Mouse (Mus musculus): ENCODE data around the gene Tom1l2.
A peak's percentile ranks its signal among the peaks of the same experiment; 100 is the strongest.

The Tom1l2 gene

GRCm38 (mm10) chr11:60306834-60307233 lies 45.9 kb downstream of the Tom1l2 start:
- DNase-seq (ENCODE audit: low spot score): no peak

GRCm38 (mm10) chr11:60305611-60306010 lies 47.1 kb downstream of the Tom1l2 start:
- DNase-seq (ENCODE audit: low spot score): no peak

- no peak for DNase-seq (ENCODE audit: low spot score)
Observed at GRCm38 (mm10) chr11:60303497-60303896, 49.2 kb downstream of the Tom1l2 start.

- no peak for DNase-seq (ENCODE audit: low spot score)
Observed at GRCm38 (mm10) chr11:60302354-60303083, 50.2 kb downstream of the Tom1l2 start.

GRCm38 (mm10) chr11:60301588-60302208 lies 51.0 kb downstream of the Tom1l2 start:
- no peak for DNase-seq (ENCODE audit: low spot score)

GRCm38 (mm10) chr11:60300318-60300717 lies 52.4 kb downstream of the Tom1l2 start:
- DNase-seq (ENCODE audit: low spot score): no peak

GRCm38 (mm10) chr11:60297772-60298171 lies 54.9 kb downstream of the Tom1l2 start:
- no peak for DNase-seq (ENCODE audit: low spot score)

GRCm38 (mm10) chr11:60294630-60295313 lies 57.9 kb downstream of the Tom1l2 start:
- DNase-seq (ENCODE audit: low spot score): no peak

GRCm38 (mm10) chr11:60293683-60294629 lies 58.7 kb downstream of the Tom1l2 start:
- peak; percentile 66 for DNase-seq (ENCODE audit: low spot score)

GRCm38 (mm10) chr11:60292718-60293117 lies 60.0 kb downstream of the Tom1l2 start:
- DNase-seq (ENCODE audit: low spot score): peak; percentile 78

GRCm38 (mm10) chr11:60288980-60289379 lies 63.7 kb downstream of the Tom1l2 start:
- no peak for DNase-seq (ENCODE audit: low spot score)

GRCm38 (mm10) chr11:60286311-60286710 lies 66.4 kb downstream of the Tom1l2 start:
- DNase-seq (ENCODE audit: low spot score): peak; percentile 45

GRCm38 (mm10) chr11:60280429-60281414 lies 72.0 kb downstream of the Tom1l2 start:
- DNase-seq (ENCODE audit: low spot score): no peak

- DNase-seq (ENCODE audit: low spot score): no peak
Observed at GRCm38 (mm10) chr11:60279483-60279882, 73.2 kb downstream of the Tom1l2 start.

GRCm38 (mm10) chr11:60277771-60278170 lies 74.9 kb downstream of the Tom1l2 start:
- no peak for DNase-seq (ENCODE audit: low spot score)

- no peak for DNase-seq (ENCODE audit: low spot score)
Observed at GRCm38 (mm10) chr11:60277164-60277740, 75.5 kb downstream of the Tom1l2 start.

GRCm38 (mm10) chr11:60276408-60277093 lies 76.2 kb downstream of the Tom1l2 start:
- DNase-seq (ENCODE audit: low spot score): no peak

- no peak for DNase-seq (ENCODE audit: low spot score)
Observed at GRCm38 (mm10) chr11:60273273-60273805, 79.4 kb downstream of the Tom1l2 start.

GRCm38 (mm10) chr11:60268563-60268962 lies 84.1 kb downstream of the Tom1l2 start:
- no peak for DNase-seq (ENCODE audit: low spot score)
